Mouse (Mus musculus) myocyte (in vitro differentiated cells): ENCODE results near the gene Eipr1.

Source experiments
- CEBPB ChIP-seq: IDR thresholded peaks from 2 replicates; pipeline ENCODE4 v1.6.1; 2011; ENCODE audit warnings: mild to moderate bottlenecking, moderate library complexity; ENCODE audit not compliant: poor library complexity, insufficient read depth, severe bottlenecking
- E2F4 ChIP-seq: IDR thresholded peaks from one replicate; pipeline ENCODE4 v1.6.1; 2011; ENCODE audit warnings: mild to moderate bottlenecking, control low read depth, moderate library complexity; ENCODE audit not compliant: insufficient read depth
- MAX ChIP-seq: IDR thresholded peaks from one replicate; pipeline ENCODE4 v1.6.1; 2011; ENCODE audit warnings: low read depth, mild to moderate bottlenecking, control low read depth
- MYOD1 ChIP-seq, 3 experiments: IDR thresholded peaks; one replicate each; pipeline ENCODE4 v1.6.1; 2011; ENCODE audit warnings: control low read depth in 2 of 3, low read depth in 2 of 3, mild to moderate bottlenecking in 2 of 3, moderate library complexity in 1 of 3; ENCODE audit not compliant: insufficient read length in 2 of 3, control insufficient read depth in 1 of 3
- MYOG ChIP-seq, 3 experiments: IDR thresholded peaks; one replicate each; pipeline ENCODE4 v1.6.1; 2011; ENCODE audit warnings: control low read depth in 2 of 3, low read depth in 2 of 3, mild to moderate bottlenecking in 2 of 3; ENCODE audit not compliant: insufficient read length in 2 of 3, control insufficient read depth in 1 of 3, insufficient read depth in 1 of 3
- POLR2A ChIP-seq: IDR thresholded peaks from one replicate; pipeline ENCODE4 v1.6.1; 2011; ENCODE audit warnings: low read depth, mild to moderate bottlenecking, control low read depth, moderate library complexity; ENCODE audit not compliant: insufficient read length
- POLR2AphosphoS2 ChIP-seq: IDR thresholded peaks from one replicate; pipeline ENCODE4 v1.6.1; 2011; ENCODE audit warnings: low read depth, control low read depth; ENCODE audit not compliant: insufficient read length
- REST ChIP-seq: IDR thresholded peaks from one replicate; pipeline ENCODE4 v1.6.1; 2011; ENCODE audit warnings: mild to moderate bottlenecking, control low read depth, moderate library complexity; ENCODE audit not compliant: insufficient read depth, insufficient read length
- SRF ChIP-seq: IDR thresholded peaks from one replicate; pipeline ENCODE4 v1.6.1; 2011; ENCODE audit warnings: low read depth; ENCODE audit not compliant: control insufficient read depth, insufficient read length
- TCF12 ChIP-seq: IDR thresholded peaks from one replicate; pipeline ENCODE4 v1.6.1; 2011; ENCODE audit warnings: mild to moderate bottlenecking, control low read depth; ENCODE audit not compliant: poor library complexity, insufficient read depth, severe bottlenecking
- TCF3 ChIP-seq: IDR thresholded peaks from one replicate; pipeline ENCODE4 v1.6.1; 2011; ENCODE audit warnings: low read depth, control low read depth; ENCODE audit not compliant: insufficient read length
- USF1 ChIP-seq: IDR thresholded peaks from one replicate; pipeline ENCODE4 v1.6.1; 2011; ENCODE audit warnings: low read depth, mild to moderate bottlenecking, control low read depth, moderate library complexity

GRCm38 (mm10) chr12:28900341-28900740 lies 148.7 kb downstream of the Eipr1 start:
- TF ChIP-seq MAX (no peak), TCF3 (no peak), POLR2AphosphoS2 (no peak), POLR2A (no peak), REST (no peak), TCF12 (no peak), MYOG (IDR thresholded peaks at IDR 0.05; ENCODE audit: control insufficient read depth in 1 of 3, insufficient read depth in 1 of 3, insufficient read length in 2 of 3, low read depth in 2 of 3) (no peak), MYOD1 (IDR thresholded peaks at IDR 0.05; ENCODE audit: control insufficient read depth in 1 of 3, insufficient read length in 2 of 3, low read depth in 2 of 3) (no peak), USF1 (no peak), E2F4 (no peak), CEBPB (no peak), SRF (no peak)
